Mouse (Mus musculus) liver, adult 2 months (tissue): Measurements from ENCODE around the gene Dnah3.

Source experiments
- CTCF ChIP-seq: fragments of 200-500 bp; IDR thresholded peaks from 2 replicates; pipeline ENCODE4 v1.5.1; 2011; ENCODE audit warnings: low read depth, low read length, control low read depth
- POLR2A ChIP-seq: fragments of 200-500 bp; IDR thresholded peaks from 2 replicates; pipeline ENCODE4 v1.6.1; 2011; ENCODE audit warnings: low read length, control low read depth; ENCODE audit not compliant: insufficient read depth; ENCODE audit errors: extremely low read depth

DNA sequence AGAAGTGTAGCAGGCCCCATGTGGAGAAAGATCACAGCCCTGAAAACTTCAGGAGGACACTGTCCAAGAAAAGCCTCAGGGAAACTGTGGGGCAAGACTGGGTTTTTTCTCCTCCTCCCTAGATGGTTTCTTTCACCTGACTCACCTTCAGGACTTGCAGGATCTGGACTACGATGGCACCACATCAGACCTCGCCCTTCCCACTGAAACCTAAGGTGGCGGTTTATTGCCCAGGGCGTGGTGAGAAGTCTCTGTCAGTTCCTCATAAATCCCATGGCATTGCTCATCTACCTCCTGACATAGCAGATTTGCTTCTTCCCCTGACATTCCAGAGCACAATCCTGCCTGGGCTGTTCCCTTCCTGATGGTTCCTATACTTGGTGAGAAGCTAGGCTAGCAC, 135.6 kb downstream of the Dnah3 start:
- TF ChIP-seq CTCF (no peak), POLR2A (no peak)
